Mouse (Mus musculus) spleen, postnatal 4 days (tissue): ENCODE measurements around the gene Grem1.

ENCODE experiments used
- DNase-seq, 2 experiments: peaks; one replicate each; pipeline ENCODE4 v3.0.0; 2022; ENCODE audit warnings: low spot score in 2 of 2

The Grem1 gene

GRCm38 (mm10) chr2:113758311-113759161 lies at the start of gene Grem1:
Gene Grem1 (minus strand): TSS chr2:113758646.
- no peak for DNase-seq

GRCm38 (mm10) chr2:113807640-113808039 lies 49.2 kb upstream of the Grem1 start:
- peak; percentile 28 to 71 for DNase-seq

- no peak for DNase-seq
These were observed 48.6 kb upstream of the Grem1 start for GRCm38 (mm10) chr2:113806851-113807577.

- no peak for DNase-seq
These were observed 47.3 kb upstream of the Grem1 start for GRCm38 (mm10) chr2:113805765-113806164.

DNA sequence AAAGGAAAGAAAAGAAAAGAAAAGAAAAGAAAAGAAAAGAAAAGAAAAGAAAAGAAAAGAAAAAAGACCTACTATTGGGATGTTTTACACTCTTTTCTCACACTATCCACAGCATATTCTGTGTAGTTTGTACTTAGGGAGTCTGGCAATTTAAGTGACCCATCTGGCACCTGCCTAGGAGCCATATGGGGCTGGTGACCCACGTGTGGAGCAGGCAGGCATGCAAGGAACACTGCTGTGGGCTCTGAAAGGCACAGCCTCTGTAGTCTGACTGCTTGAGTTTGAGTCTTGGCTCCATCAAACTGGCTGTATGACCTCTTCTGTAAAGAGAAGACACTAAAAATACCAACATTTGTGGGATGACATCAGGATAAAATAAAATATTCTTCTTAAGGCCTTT lies 45.3 kb upstream of the Grem1 start:
- no peak for DNase-seq

- no peak for DNase-seq
These were observed 42.4 kb upstream of the Grem1 start for GRCm38 (mm10) chr2:113800846-113801245.

DNA sequence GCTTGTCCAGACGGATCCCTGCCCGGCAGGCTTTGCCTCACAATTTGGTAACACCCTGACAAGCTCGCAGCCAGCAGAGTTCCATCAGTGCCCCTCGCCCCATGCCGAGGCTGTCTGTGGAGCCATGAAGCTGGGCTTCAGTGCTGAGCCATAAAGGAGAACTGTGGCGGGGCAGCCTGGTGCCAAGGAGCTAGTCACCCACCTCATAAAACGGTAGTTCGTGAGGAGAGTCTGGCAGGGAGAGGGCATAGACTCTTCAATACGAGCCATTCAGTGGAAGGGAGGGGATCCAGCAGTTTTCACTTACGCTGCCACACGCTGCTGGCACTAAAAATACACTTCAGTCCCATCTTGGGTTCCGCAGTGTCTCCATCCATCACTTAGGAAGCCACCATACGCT lies 40.2 kb upstream of the Grem1 start:
- DNase-seq, result no peak

GRCm38 (mm10) chr2:113795186-113795585 lies 36.7 kb upstream of the Grem1 start:
- DNase-seq, result no peak

GRCm38 (mm10) chr2:113793521-113793920 lies 35.1 kb upstream of the Grem1 start:
- no peak for DNase-seq

GRCm38 (mm10) chr2:113788821-113789387 lies 30.5 kb upstream of the Grem1 start:
- DNase-seq, result no peak

GRCm38 (mm10) chr2:113787882-113788281 lies 29.4 kb upstream of the Grem1 start:
- DNase-seq, result no peak

DNA sequence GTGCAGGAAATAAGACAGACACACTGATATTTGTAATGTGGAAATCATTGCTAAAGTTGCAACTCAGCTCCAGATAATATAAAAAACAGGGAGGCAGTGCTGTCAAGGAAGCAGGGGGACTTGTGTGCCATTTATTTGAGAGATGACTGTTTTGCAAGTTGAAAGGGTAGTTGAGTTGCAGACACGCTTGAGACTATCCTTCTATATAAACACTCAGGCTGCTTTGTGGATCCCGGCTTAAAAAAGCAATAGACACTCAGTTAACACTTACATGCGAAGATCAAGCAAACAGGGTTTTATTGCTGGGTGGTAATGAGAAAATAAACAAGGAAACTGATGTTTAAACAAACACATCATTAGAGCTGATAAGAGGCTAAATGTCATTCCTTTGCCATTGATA lies 26.4 kb upstream of the Grem1 start:
- DNase-seq, result no peak

GRCm38 (mm10) chr2:113781521-113781920 lies 23.1 kb upstream of the Grem1 start:
- DNase-seq, result no peak

GRCm38 (mm10) chr2:113781107-113781506 lies 22.7 kb upstream of the Grem1 start:
- no peak for DNase-seq

- DNase-seq, result no peak
These were observed 20.9 kb upstream of the Grem1 start for GRCm38 (mm10) chr2:113779336-113779735.

GRCm38 (mm10) chr2:113778036-113778435 lies 19.6 kb upstream of the Grem1 start:
- no peak for DNase-seq

GRCm38 (mm10) chr2:113776297-113776696 lies 17.9 kb upstream of the Grem1 start:
- no peak for DNase-seq

DNA sequence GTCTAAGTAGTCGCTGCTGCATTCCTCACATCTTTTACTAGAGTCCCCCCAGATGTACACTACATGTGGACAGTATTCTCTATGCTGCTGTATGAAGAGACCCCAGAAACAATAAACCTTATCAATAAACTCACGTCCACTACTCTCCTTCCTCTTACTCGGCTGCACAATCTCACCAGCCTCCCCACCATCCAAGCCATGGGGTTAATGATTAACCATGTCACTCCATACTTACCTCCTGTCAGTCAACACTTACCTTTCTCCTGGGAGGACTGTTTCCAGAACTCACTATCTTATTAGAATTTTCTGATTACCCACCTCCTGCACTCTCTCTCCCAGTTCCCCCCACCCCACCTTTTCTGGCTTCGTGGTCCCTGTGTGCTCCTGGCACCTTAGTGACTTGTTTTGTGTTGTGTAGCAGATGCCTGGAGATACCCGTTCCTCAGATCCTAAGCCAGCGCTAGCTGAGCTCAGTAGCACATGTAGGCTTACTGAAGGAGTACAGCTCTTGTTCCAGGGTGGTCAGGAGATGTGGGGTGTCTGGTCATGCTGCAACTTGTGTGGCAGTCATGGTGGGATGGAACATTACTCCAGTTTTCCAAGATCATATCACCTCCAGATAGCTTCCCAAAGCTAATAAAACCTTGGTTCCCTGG lies 15.8 kb upstream of the Grem1 start:
- no peak for DNase-seq

GRCm38 (mm10) chr2:113768541-113769303 lies 10.3 kb upstream of the Grem1 start:
- no peak for DNase-seq

DNA sequence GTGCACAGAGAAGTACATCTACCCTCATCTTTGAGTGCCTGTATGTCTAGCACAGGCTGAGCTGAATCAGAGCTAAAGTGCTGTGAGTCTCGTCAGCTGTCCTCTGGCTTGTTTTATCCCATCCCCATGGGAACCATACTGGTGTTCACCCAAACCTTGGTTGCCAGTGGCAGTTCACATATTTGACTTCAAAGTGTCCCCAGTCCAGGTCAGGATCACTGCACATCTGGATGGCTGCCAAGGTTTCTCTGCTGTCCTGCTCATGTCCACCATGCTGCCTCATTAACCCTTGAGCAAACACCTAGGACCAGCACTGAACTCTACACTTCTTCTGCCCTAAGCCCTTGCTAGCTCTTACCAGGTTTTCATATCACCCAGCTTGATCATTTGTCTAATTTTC lies 7.4 kb upstream of the Grem1 start:
- DNase-seq, result no peak

DNA sequence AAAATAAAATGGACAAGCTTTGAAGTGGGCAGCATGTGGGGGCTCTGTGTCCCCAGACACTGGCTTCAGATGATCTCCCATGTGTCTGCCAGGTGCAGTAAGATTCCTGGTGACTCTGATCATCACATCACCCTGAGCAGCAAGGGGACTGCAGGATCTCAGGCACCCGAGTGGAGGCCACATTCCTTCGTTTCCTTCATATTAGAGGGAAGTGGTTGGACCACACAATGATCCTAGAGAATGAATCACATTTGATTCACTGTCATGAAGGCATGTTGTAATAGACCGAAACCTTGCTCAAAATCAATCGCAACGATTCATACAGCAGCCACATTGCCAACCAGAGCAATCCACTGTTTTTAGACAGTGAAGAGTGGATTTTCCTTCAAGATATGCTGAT lies 6.5 kb upstream of the Grem1 start:
- no peak for DNase-seq
